Mouse (Mus musculus) liver, adult 2 months (tissue): ENCODE results near the gene Gpd2. TPM values are rescaled to one million over a fixed set of nuclear protein-coding genes. Genes with fewer than 3 reads are reported as not detected.

ENCODE experiments used
- DNase-seq: peaks from one replicate; pipeline ENCODE4 v3.0.0-alpha.2; 2011; ENCODE audit warnings: low read depth, low spot score; ENCODE audit errors: extremely low read depth
- H3K27ac ChIP-seq: fragments of 200-500 bp; replicated peaks from 2 replicates; pipeline ENCODE4 v1.5.1; 2012; ENCODE audit warnings: low read depth, mild to moderate bottlenecking, control low read depth, inconsistent platforms, low read length; ENCODE audit not compliant: insufficient read depth
- H3K27me3 ChIP-seq: fragments of 200-500 bp; 2 replicates; pipeline ENCODE4 v1.6.1; 2012; ENCODE audit warnings: mild to moderate bottlenecking, moderate library complexity, low read length, inconsistent platforms; ENCODE audit not compliant: control insufficient read depth, insufficient read depth
- H3K36me3 ChIP-seq: fragments of 200-500 bp; 2 replicates; pipeline ENCODE4 v1.6.1; 2012; ENCODE audit warnings: low read length, inconsistent platforms; ENCODE audit not compliant: control insufficient read depth, insufficient read depth
- H3K4me1 ChIP-seq: fragments of 200-500 bp; 2 replicates; pipeline ENCODE4 v1.6.1; 2011; ENCODE audit warnings: low read length; ENCODE audit not compliant: control insufficient read depth, insufficient read depth
- H3K4me3 ChIP-seq: fragments of 200-500 bp; 2 replicates; pipeline ENCODE4 v1.5.1; 2011; ENCODE audit warnings: low read depth, mild to moderate bottlenecking, control low read depth, low read length, moderate library complexity; ENCODE audit not compliant: insufficient read depth
- H3K79me2 ChIP-seq: fragments of 200-500 bp; 2 replicates; pipeline ENCODE4 v1.6.1; 2012; ENCODE audit warnings: inconsistent platforms, mild to moderate bottlenecking, low read length, moderate library complexity; ENCODE audit not compliant: control insufficient read depth, insufficient read depth
- H3K9ac ChIP-seq: fragments of 200-500 bp; 2 replicates; pipeline ENCODE4 v1.6.1; 2012; ENCODE audit warnings: low read depth, mild to moderate bottlenecking, control low read depth, inconsistent platforms, low read length
- CTCF ChIP-seq: fragments of 200-500 bp; IDR thresholded peaks from 2 replicates; pipeline ENCODE4 v1.5.1; 2011; ENCODE audit warnings: low read depth, low read length, control low read depth
- POLR2A ChIP-seq: fragments of 200-500 bp; IDR thresholded peaks from 2 replicates; pipeline ENCODE4 v1.6.1; 2011; ENCODE audit warnings: low read length, control low read depth; ENCODE audit not compliant: insufficient read depth; ENCODE audit errors: extremely low read depth
- WGBS: fragments of 180-500 bp; shearing (Covaris S2); methylation state at CpG from one replicate; pipeline ENCODE4 v1.1.7; 2018; 5-methylcytosine and 5-hydroxymethylcytosine counted together
- polyA plus RNA-seq: library from polyadenylated mRNA; depleted of rRNA; stranded (reverse); fragments of >200 nt; gene quantifications from 2 replicates; pipeline ENCODE4 v1.2.3, GENCODE M21; 2012
- total RNA-seq: library from RNA; depleted of rRNA; stranded (reverse); fragments of >200 nt; gene quantifications from 2 replicates; pipeline ENCODE4 v1.2.3, GENCODE M21; 2014

The Gpd2 gene
- total and polyA plus RNA-seq, 2 experiments = 7.1 to 12.3 TPM

DNA sequence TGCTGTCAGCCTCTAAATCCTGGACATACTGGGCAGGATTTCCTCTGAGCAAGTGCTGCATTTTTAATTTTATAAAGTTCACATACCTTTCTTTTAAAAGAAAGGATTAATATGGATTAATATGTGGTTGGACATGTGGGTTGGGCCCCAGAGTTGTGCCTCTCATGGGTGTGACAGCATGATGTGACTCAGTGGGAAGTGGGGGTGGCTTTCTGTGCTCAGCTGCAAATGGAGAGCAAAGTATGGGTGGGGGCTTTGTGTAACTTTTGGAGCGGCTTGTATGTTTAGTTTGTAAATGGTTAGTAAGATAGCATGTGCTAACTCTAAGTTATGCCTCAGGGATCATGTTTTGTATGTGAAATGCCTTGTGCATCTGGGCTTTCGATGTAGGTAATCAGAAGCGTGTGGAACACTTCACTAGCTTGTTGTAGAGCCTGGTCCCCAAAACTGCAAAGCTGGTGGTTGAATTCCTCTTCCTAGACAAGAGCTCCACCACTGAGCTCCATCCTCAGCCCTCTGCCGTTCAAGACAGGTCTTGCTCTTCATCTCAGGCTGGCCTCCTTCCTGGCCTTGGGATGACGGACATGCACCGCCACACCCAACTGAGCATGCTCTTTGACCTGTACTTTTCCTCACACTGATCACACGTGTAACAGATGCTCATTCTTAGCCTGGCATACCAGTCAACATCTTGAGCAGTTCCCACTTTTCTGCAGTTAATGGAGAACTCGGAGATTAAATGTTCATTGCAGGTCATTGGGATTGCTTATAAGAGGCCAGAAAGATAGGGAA is 24.0 kb downstream of the Gpd2 start:
- H3K27me3 ChIP-seq = no peaks in the 10 kb centered on the region
- WGBS = 80% methylated on average over 8 of the region's 8 CpGs
- H3K4me3 ChIP-seq = no peak overlapping the region
- H3K27ac ChIP-seq = no peak overlapping the region
- no peaks in the 10 kb centered on the region; the same call in 1 of the 2 replicates for H3K36me3 ChIP-seq
- H3K4me1 ChIP-seq = peaks cover under 1% of the 10 kb centered on the region
- DNase-seq = peak; percentile 46
- H3K9ac ChIP-seq = no peak overlapping the region
- H3K79me2 ChIP-seq = peaks cover 12% of the 10 kb centered on the region; the same call in 1 of the 2 replicates
- TF ChIP-seq CTCF (no peak), POLR2A (no peak)

DNA sequence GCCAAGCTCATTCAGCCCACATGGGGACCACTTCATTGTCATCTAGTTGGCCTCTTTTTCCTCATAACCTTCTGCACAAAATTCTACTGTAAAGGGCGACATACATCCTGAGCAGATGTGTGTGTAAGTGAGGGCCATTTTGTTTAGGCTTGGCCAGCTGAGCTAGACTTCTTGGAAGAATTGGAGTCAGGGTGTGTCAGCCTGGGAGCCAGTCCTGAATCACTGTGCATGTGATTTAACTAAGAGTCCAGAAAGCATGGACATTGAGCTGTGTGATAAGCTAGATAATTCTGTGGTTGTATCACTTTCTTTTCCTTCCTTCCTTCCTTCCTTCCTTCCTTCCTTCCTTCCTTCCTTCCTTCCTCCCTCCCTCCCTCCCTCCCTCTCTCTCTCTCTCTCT is 26.0 kb downstream of the Gpd2 start:
- DNase-seq = no peak
- Histone ChIP-seq H3K4me1 (no peaks in the 10 kb centered on the region), H3K9ac (no peak overlapping the region), H3K36me3 (peaks cover 4% of the 10 kb centered on the region), H3K27me3 (no peaks in the 10 kb centered on the region), H3K79me2 (peaks cover 10% of the 10 kb centered on the region; the same call in 1 of the 2 replicates), H3K27ac (no peak overlapping the region), H3K4me3 (no peak overlapping the region)
- 96% methylated on average over 1 of the region's 1 CpGs for WGBS
- TF ChIP-seq CTCF (no peak), POLR2A (no peak)

DNA sequence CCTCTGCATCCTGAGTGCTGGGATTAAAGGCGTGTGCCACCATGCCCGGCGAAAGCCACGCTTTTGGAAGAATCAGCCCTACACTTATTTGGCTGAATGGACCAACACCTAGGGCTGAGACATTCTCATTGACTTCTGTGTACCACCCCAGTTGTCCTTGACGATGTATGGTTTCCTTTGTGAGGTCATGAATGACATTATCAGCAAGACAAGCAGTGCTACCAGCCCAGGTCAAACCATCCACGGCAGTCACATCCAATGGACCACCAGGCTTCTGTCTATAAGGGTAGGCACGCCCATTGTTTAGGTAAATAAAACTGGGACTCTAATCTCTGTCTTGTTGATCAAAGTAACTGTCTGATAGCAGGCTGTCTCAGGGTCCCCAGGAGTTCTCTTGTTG is 27.5 kb downstream of the Gpd2 start:
- Histone ChIP-seq H3K27me3 (no peaks in the 10 kb centered on the region), H3K4me1 (no peaks in the 10 kb centered on the region), H3K27ac (no peak overlapping the region), H3K36me3 (peaks cover 12% of the 10 kb centered on the region), H3K4me3 (no peak overlapping the region), H3K79me2 (peaks cover 13% of the 10 kb centered on the region; the same call in 1 of the 2 replicates), H3K9ac (no peak overlapping the region)
- WGBS = 84% methylated on average over 7 of the region's 7 CpGs
- DNase-seq = no peak
- TF ChIP-seq CTCF = no peak
- TF ChIP-seq POLR2A = no peak

DNA sequence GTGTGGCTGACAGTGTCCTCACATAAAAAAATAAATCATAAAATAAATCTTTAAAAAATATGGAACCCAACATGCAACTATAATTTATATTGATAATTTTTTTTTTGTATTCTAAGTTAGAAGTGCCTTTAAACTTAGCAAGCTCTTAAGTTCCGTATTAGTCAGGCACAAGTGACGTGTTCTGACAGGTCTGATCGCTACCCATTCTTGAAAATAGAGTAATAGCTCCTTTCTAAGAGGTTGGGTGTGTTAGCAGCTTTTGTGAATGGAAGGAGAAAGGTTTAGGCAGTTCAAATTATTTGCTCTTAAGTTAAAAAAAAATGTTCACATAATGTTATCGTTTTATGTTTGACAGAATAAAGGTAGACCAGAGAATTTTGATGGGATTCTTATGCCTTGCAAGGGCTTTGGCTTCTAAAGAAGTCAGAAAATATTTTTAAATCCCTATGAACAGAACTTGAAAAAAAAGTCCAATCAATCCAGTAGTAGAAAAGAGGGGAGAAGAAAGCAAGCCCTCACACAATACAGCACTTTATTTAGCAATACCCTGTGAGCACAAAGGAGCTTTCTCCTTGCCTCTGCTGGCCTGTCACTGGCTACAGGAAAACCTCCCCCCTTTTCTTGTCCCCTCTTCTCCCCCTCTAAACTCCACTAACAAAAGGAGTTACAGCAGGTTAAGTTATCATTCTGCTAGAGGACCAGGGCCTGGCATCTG is 29.4 kb downstream of the Gpd2 start:
- Histone ChIP-seq H3K27me3 (no peaks in the 10 kb centered on the region), H3K79me2 (peaks cover 10% of the 10 kb centered on the region; the same call in 1 of the 2 replicates), H3K4me1 (no peaks in the 10 kb centered on the region), H3K27ac (no peak overlapping the region), H3K9ac (no peak overlapping the region), H3K4me3 (no peak overlapping the region), H3K36me3 (peaks cover 12% of the 10 kb centered on the region)
- TF ChIP-seq POLR2A = no peak
- TF ChIP-seq CTCF = no peak
- DNase-seq = no peak
- WGBS = 96% methylated on average over 4 of the region's 4 CpGs

DNA sequence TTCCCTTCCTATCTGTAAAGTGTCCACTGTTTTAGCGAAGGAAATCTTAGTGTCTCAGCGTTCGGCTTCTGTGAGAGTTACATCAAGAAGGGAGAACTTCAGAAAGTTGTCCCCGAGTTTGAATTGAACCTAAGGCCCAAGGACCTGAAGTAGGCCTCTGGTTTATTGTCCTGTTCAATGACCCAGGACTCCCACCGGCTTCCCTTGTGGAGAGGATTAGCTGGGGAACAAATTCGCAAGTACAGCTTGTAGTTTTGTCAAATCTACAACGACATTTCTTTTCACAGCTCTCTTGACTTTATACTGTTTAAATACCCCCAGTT is 29.9 kb downstream of the Gpd2 start:
- Histone ChIP-seq H3K27ac (no peak overlapping the region), H3K9ac (no peak overlapping the region), H3K4me1 (no peaks in the 10 kb centered on the region), H3K79me2 (peaks cover 11% of the 10 kb centered on the region; the same call in 1 of the 2 replicates), H3K36me3 (peaks cover 12% of the 10 kb centered on the region), H3K4me3 (no peak overlapping the region), H3K27me3 (no peaks in the 10 kb centered on the region)
- DNase-seq = no peak
- WGBS = 72% methylated on average over 7 of the region's 7 CpGs
- TF ChIP-seq CTCF (no peak), POLR2A (no peak)

DNA sequence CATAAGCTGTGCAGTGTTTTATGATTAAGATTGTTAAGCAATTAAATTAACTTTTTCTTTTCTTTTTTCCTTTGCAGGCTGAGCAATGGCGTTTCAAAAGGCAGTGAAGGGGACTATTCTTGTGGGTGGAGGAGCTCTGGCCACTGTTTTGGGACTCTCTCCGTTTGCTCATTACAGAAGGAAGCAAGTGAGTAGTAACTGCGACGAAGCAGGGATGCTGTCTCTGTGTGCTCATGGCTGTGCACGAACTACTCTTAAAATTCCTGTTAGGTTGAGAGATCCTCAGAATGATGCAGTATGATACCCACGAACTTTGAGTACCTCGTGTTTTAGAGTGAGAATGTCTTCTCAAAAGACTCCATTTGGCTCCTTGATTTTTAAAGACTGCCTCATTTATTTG is 30.5 kb downstream of the Gpd2 start:
- H3K27me3 ChIP-seq = no peaks in the 10 kb centered on the region
- DNase-seq = no peak
- peaks cover 11% of the 10 kb centered on the region; the same call in 1 of the 2 replicates for H3K79me2 ChIP-seq
- no peak overlapping the region for H3K27ac ChIP-seq
- WGBS = 88% methylated on average over 7 of the region's 7 CpGs
- H3K9ac ChIP-seq = no peak overlapping the region
- no peak for TF ChIP-seq CTCF
- TF ChIP-seq POLR2A = no peak
- no peak overlapping the region for H3K4me3 ChIP-seq
- H3K36me3 ChIP-seq = peaks cover 12% of the 10 kb centered on the region
- H3K4me1 ChIP-seq = no peaks in the 10 kb centered on the region
